Mouse (Mus musculus) heart, postnatal 0 days (tissue): ENCODE results near the gene Hoxb8. TPM values are rescaled to one million over a fixed set of nuclear protein-coding genes. Genes with fewer than 3 reads are reported as not detected.

ENCODE experiments used
- ATAC-seq: fragments of 200-750 bp; cut with Nextera tagmentation; 2 replicates; pipeline ENCODE4 v1.8.0; 2017; ENCODE audit warnings: low read depth, moderate number of reproducible peaks, moderate library complexity; ENCODE audit not compliant: insufficient read depth
- DNase-seq: peaks from one replicate; pipeline ENCODE4 v3.0.0-alpha.2; 2016; ENCODE audit warnings: low spot score
- H3K27ac ChIP-seq: fragments of 300-500 bp; sonication (generic); 2 replicates; pipeline ENCODE4 v1.5.1; 2014; ENCODE audit warnings: low read depth, mild to moderate bottlenecking
- H3K27me3 ChIP-seq: fragments of 300-500 bp; sonication (generic); 2 replicates; pipeline ENCODE4 v1.6.1; 2014; ENCODE audit warnings: low read length, mixed read lengths; ENCODE audit not compliant: control insufficient read depth, insufficient read depth
- H3K36me3 ChIP-seq: fragments of 300-500 bp; sonication (generic); replicated peaks from 2 replicates; pipeline ENCODE4 v1.6.1; 2014; ENCODE audit warnings: low read length, mixed read lengths; ENCODE audit not compliant: control insufficient read depth, insufficient read depth
- H3K4me1 ChIP-seq: fragments of 300-500 bp; sonication (generic); 2 replicates; pipeline ENCODE4 v1.6.1; 2014; ENCODE audit warnings: antibody characterized with exemption; ENCODE audit not compliant: control insufficient read depth, insufficient read depth
- H3K4me2 ChIP-seq: fragments of 300-500 bp; sonication (generic); 2 replicates; pipeline ENCODE4 v1.6.1; 2014; ENCODE audit warnings: low read depth, mild to moderate bottlenecking, low read length, moderate library complexity
- H3K4me3 ChIP-seq: fragments of 300-500 bp; sonication (generic); 2 replicates; pipeline ENCODE4 v1.5.1; 2014; ENCODE audit warnings: low read depth, low read length
- H3K9ac ChIP-seq: fragments of 300-500 bp; sonication (generic); replicated peaks from 2 replicates; pipeline ENCODE4 v1.6.1; 2014; ENCODE audit warnings: low read depth, low read length, mixed read lengths
- H3K9me3 ChIP-seq: fragments of 300-500 bp; sonication (generic); replicated peaks from 2 replicates; pipeline ENCODE4 v1.6.1; 2016; ENCODE audit warnings: low read length; ENCODE audit not compliant: control insufficient read depth
- CTCF ChIP-seq: IDR thresholded peaks from 2 replicates; pipeline ENCODE4 v1.5.1; 2016; ENCODE audit warnings: antibody characterized with exemption, control low read depth, low read depth
- EP300 ChIP-seq: IDR thresholded peaks from 2 replicates; pipeline ENCODE4 v1.6.1; 2016; ENCODE audit warnings: antibody characterized with exemption, low read depth
- WGBS: fragments of 180-500 bp; shearing (Covaris S2); extraction: QIAGEN DNeasy Blood & Tissue Kit; methylation state at CpG from one replicate; pipeline ENCODE4 v1.1.7; 2014; 5-methylcytosine and 5-hydroxymethylcytosine counted together
- polyA plus RNA-seq: library from polyadenylated mRNA; unstranded; fragments of >200 nt; fragmentation: Nextera tagmentation; extraction: Ambion mirVana; gene quantifications from 2 replicates; pipeline ENCODE4 v1.2.1, GENCODE M21; 2015
- total RNA-seq: library from RNA; depleted of rRNA; stranded (reverse); fragments of >200 nt; gene quantifications from 2 replicates; pipeline ENCODE4 v1.2.3, GENCODE M21; 2014; ENCODE audit warnings: low replicate concordance

The Hoxb8 gene
- total and polyA plus RNA-seq, 2 experiments from 2014 or later: not detected

DNA sequence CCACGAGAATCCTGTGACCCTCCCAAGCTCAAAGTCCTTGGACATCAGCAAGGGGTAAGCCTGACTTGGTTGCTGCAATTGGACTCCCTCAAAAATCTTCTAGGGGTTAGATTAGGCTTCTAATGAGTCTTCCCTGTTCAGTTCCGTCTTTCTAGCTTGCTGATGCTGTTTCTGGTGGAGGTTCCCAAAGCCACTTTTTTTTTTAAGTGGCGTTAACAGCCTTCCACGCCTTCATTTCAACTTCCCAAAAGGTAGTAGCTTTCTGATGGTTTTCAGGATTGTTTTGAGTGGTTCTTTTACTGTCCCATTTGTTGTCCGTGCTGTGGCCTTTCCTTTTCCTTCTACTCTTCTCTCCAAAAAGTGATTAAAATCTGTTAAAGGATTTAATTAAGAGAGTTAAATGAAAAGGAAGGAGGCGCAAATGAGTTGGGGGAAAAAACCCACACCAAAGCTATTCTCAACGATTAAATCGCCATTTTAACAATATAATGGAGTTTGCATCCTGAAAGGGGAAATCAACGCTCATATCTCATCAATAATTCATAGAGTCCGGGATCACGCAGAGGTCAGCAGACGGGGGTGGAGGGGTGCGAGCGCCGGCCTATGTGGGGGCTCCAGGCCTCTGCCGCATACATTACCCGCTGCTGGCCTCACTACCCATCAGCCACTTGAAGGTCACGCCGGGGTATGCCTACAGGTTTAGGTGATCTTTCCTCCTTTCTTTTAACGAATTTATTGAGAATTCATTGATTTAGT, 28.7 kb downstream of the Hoxb8 start:
- Histone ChIP-seq H3K4me3 (no peak overlapping the region), H3K36me3 (no peaks in the 10 kb centered on the region), H3K9ac (no peak overlapping the region), H3K4me1 (no peaks in the 10 kb centered on the region), H3K27ac (no peak overlapping the region), H3K27me3 (peaks cover 100% of the 10 kb centered on the region), H3K4me2 (no peak overlapping the region), H3K9me3 (no peaks in the 10 kb centered on the region)
- no peak for DNase-seq
- TF ChIP-seq CTCF (no peak), EP300 (no peak)
- no peak for ATAC-seq
- WGBS: 19% methylated on average over 20 of the region's 20 CpGs

- no peak overlapping the region for H3K9ac ChIP-seq
- no peak for DNase-seq
These were observed 29.4 kb downstream of the Hoxb8 start for GRCm38 (mm10) chr11:96311097-96311496.

GRCm38 (mm10) chr11:96311520-96312417, 30.1 kb downstream of the Hoxb8 start:
- WGBS: 3% methylated on average over 31 of the region's 31 CpGs
- Histone ChIP-seq H3K9ac (no peak overlapping the region), H3K4me3 (peak overlapping the region; percentile 40), H3K4me2 (peak overlapping the region; percentile 47), H3K27me3 (peaks cover 100% of the 10 kb centered on the region), H3K27ac (no peak overlapping the region), H3K9me3 (no peaks in the 10 kb centered on the region), H3K4me1 (no peaks in the 10 kb centered on the region), H3K36me3 (no peaks in the 10 kb centered on the region)
- ATAC-seq (peak; percentile 80), DNase-seq (peak; percentile 42)
- TF ChIP-seq EP300 (no peak), CTCF (peak; percentile 67)

More at GRCm38 (mm10) chr11:96311097-96311496, 29.4 kb downstream of the Hoxb8 start:
- Histone ChIP-seq H3K4me3 (peak overlapping the region; percentile 40), H3K9me3 (no peaks in the 10 kb centered on the region), H3K36me3 (no peaks in the 10 kb centered on the region), H3K27me3 (peaks cover 100% of the 10 kb centered on the region), H3K4me2 (peak overlapping the region; percentile 47), H3K4me1 (no peaks in the 10 kb centered on the region), H3K27ac (no peak overlapping the region)
- WGBS: 15% methylated on average over 6 of the region's 6 CpGs
- ATAC-seq: no peak
- TF ChIP-seq EP300: no peak
- no peak for TF ChIP-seq CTCF

DNA sequence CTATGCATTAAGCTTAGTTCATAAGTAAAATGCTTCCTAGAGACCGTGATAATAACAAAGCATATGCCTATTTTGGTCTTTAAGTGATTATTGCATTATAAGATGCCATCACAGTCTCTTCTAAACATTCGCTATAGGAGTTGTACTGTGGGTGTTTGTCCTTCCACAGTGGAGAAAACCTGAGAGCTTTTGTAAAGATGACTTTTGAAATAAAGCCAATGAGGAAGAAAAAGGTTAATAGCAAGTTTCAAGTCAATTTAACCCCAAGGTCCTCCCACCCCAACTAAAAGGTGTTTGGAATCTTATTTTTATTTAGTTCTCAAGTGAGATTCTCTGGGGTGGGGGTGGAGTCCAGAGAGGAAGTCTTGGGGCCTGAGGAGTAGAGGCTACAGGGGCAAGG, 31.4 kb downstream of the Hoxb8 start:
- Histone ChIP-seq H3K9ac (no peak overlapping the region), H3K9me3 (no peaks in the 10 kb centered on the region), H3K27ac (no peak overlapping the region), H3K27me3 (peaks cover 100% of the 10 kb centered on the region), H3K36me3 (no peaks in the 10 kb centered on the region), H3K4me1 (no peaks in the 10 kb centered on the region), H3K4me2 (no peak overlapping the region), H3K4me3 (no peak overlapping the region)
- DNase-seq: no peak
- TF ChIP-seq CTCF (no peak), EP300 (no peak)
- no peak for ATAC-seq
- 49% methylated on average over 2 of the region's 2 CpGs for WGBS

GRCm38 (mm10) chr11:96313806-96314428, 32.2 kb downstream of the Hoxb8 start:
- H3K4me1 ChIP-seq: no peaks in the 10 kb centered on the region
- DNase-seq (no peak), ATAC-seq (no peak)
- peak overlapping the region; percentile 41 for H3K4me2 ChIP-seq
- no peak overlapping the region for H3K9ac ChIP-seq
- H3K4me3 ChIP-seq: no peak overlapping the region
- H3K9me3 ChIP-seq: no peaks in the 10 kb centered on the region
- no peak for TF ChIP-seq CTCF
- TF ChIP-seq EP300: no peak
- no peak overlapping the region for H3K27ac ChIP-seq
- peaks cover 100% of the 10 kb centered on the region for H3K27me3 ChIP-seq
- 19% methylated on average over 12 of the region's 12 CpGs for WGBS
- H3K36me3 ChIP-seq: no peaks in the 10 kb centered on the region
